Mouse (Mus musculus): ENCODE results near the gene Gdf9. TPM values are rescaled to one million over a fixed set of nuclear protein-coding genes. Genes with fewer than 3 reads are reported as not detected.

Gene Gdf9
- total and polyA plus RNA-seq, 3 experiments = 0.42 to 0.43 TPM; not detected in 1

GRCm38 (mm10) chr11:53478383-53479170, 47.8 kb downstream of the Gdf9 start:
- no peaks in the 10 kb centered on the region for H3K79me2 ChIP-seq (ENCODE audit: control insufficient read depth, insufficient read depth, low read length, poor library complexity)
- H3K9me3 ChIP-seq (replicated peaks; ENCODE audit: insufficient read depth, low read length) = no peaks in the 10 kb centered on the region
- H3K27me3 ChIP-seq (ENCODE audit: control insufficient read depth in 1 of 2, insufficient read depth in 2 of 2, low read length in 2 of 2) = peaks cover 4 to 5% of the 10 kb centered on the region in 2 experiments
- no peak for DNase-seq (ENCODE audit: low read depth, low spot score)
- H3K36me3 ChIP-seq (ENCODE audit: control insufficient read depth in 1 of 2, insufficient read depth in 2 of 2, low read length in 2 of 2) = peaks cover 0 to 27% of the 10 kb centered on the region in 2 experiments; a peak in 2 of 4 replicates
- TF ChIP-seq MYC (IDR thresholded peaks at IDR 0.05; ENCODE audit: low read depth, low read length) (no peak), USF1 (IDR thresholded peaks at IDR 0.05; ENCODE audit: low read depth, low read length) (no peak), RAD21 (IDR thresholded peaks at IDR 0.05; ENCODE audit: low read depth, low read length) (no peak), ZKSCAN1 (IDR thresholded peaks at IDR 0.05; ENCODE audit: low read depth, low read length) (no peak), SMC3 (IDR thresholded peaks at IDR 0.05; ENCODE audit: low read depth, low read length) (no peak), ELF1 (IDR thresholded peaks at IDR 0.05; ENCODE audit: low read depth, low read length) (no peak), UBTF (IDR thresholded peaks at IDR 0.05; ENCODE audit: borderline replicate concordance, insufficient read depth, low read depth, low read length) (no peak), MEF2A (IDR thresholded peaks at IDR 0.05; ENCODE audit: extremely low read depth, insufficient replicate concordance, low read depth, low read length, poor library complexity, severe bottlenecking) (no peak), MAZ (IDR thresholded peaks at IDR 0.05; ENCODE audit: low read depth, low read length) (no peak), E2F4 (IDR thresholded peaks at IDR 0.05; ENCODE audit: borderline replicate concordance, low read depth, low read length) (no peak), TCF12 (IDR thresholded peaks at IDR 0.05; ENCODE audit: low read depth, low read length) (no peak), ZNF384 (IDR thresholded peaks at IDR 0.05; ENCODE audit: low read depth, low read length) (no peak), BHLHE40 (IDR thresholded peaks at IDR 0.05; ENCODE audit: borderline replicate concordance, low read depth, low read length) (no peak), NELFE (IDR thresholded peaks at IDR 0.05; ENCODE audit: low read depth, low read length) (no peak), GABPA (IDR thresholded peaks at IDR 0.05; ENCODE audit: low read depth, low read length) (no peak), POLR2AphosphoS5 (IDR thresholded peaks at IDR 0.05; ENCODE audit: borderline replicate concordance, low read depth, low read length) (no peak), TAL1 (IDR thresholded peaks at IDR 0.05; ENCODE audit: low read length) (no peak)
- H3K4me1 ChIP-seq (ENCODE audit: control insufficient read depth in 1 of 2, insufficient read depth in 2 of 2, low read length in 2 of 2) = peaks cover 18 to 25% of the 10 kb centered on the region in 2 experiments
- no peak overlapping the region for H3K9ac ChIP-seq (ENCODE audit: control insufficient read depth, low read depth, low read length, poor library complexity, severe bottlenecking)
- H3K4me3 ChIP-seq (ENCODE audit: control insufficient read depth in 1 of 2, insufficient read depth in 1 of 2, low read depth in 2 of 2, low read length in 2 of 2) = no peak overlapping the region
- no peak overlapping the region for H3K27ac ChIP-seq (ENCODE audit: control insufficient read depth, low read depth, low read length)

- Histone ChIP-seq H3K4me3 (ENCODE audit: control insufficient read depth in 1 of 2, insufficient read depth in 1 of 2, low read depth in 2 of 2, low read length in 2 of 2) (no peak overlapping the region), H3K79me2 (ENCODE audit: control insufficient read depth, insufficient read depth, low read length, poor library complexity) (no peaks in the 10 kb centered on the region), H3K4me1 (ENCODE audit: control insufficient read depth in 1 of 2, insufficient read depth in 2 of 2, low read length in 2 of 2) (peaks cover 22 to 30% of the 10 kb centered on the region in 2 experiments), H3K27ac (ENCODE audit: control insufficient read depth, low read depth, low read length) (no peak overlapping the region), H3K9ac (ENCODE audit: control insufficient read depth, low read depth, low read length, poor library complexity, severe bottlenecking) (no peak overlapping the region), H3K9me3 (replicated peaks; ENCODE audit: insufficient read depth, low read length) (no peaks in the 10 kb centered on the region), H3K36me3 (ENCODE audit: control insufficient read depth in 1 of 2, insufficient read depth in 2 of 2, low read length in 2 of 2) (peaks cover 0 to 34% of the 10 kb centered on the region in 2 experiments; a peak in 2 of 4 replicates), H3K27me3 (ENCODE audit: control insufficient read depth in 1 of 2, insufficient read depth in 2 of 2, low read length in 2 of 2) (peaks cover 4% of the 10 kb centered on the region in 2 experiments)
- TF ChIP-seq POLR2AphosphoS2 (IDR thresholded peaks at IDR 0.05; ENCODE audit: low read length) (no peak), MAX (IDR thresholded peaks at IDR 0.05; ENCODE audit: low read length) (no peak), CHD2 (IDR thresholded peaks at IDR 0.05; ENCODE audit: low read length) (no peak), RCOR1 (IDR thresholded peaks at IDR 0.05; ENCODE audit: low read depth, low read length) (no peak), ZKSCAN1 (IDR thresholded peaks at IDR 0.05; ENCODE audit: low read depth, low read length) (no peak), POLR2AphosphoS5 (IDR thresholded peaks at IDR 0.05; ENCODE audit: borderline replicate concordance, low read depth, low read length) (no peak), UBTF (IDR thresholded peaks at IDR 0.05; ENCODE audit: borderline replicate concordance, insufficient read depth, low read depth, low read length) (no peak), JUND (IDR thresholded peaks at IDR 0.05; ENCODE audit: low read depth, low read length) (no peak), MAZ (IDR thresholded peaks at IDR 0.05; ENCODE audit: low read depth, low read length) (no peak), POLR2A (IDR thresholded peaks at IDR 0.05; ENCODE audit: control insufficient read depth in 1 of 2, insufficient read depth in 1 of 2, low read depth in 1 of 2, low read length in 2 of 2, poor library complexity in 1 of 2) (no peak), NRF1 (IDR thresholded peaks at IDR 0.05; ENCODE audit: insufficient read depth, low read depth, low read length, poor library complexity, severe bottlenecking) (no peak), NELFE (IDR thresholded peaks at IDR 0.05; ENCODE audit: low read depth, low read length) (no peak), TAL1 (IDR thresholded peaks at IDR 0.05; ENCODE audit: low read length) (no peak)
- DNase-seq (ENCODE audit: low read depth, low spot score) = no peak
Observed at GRCm38 (mm10) chr11:53479171-53479782, 48.5 kb downstream of the Gdf9 start.

All from MEL (cell line).